Mouse (Mus musculus) hematopoietic multipotent progenitor cell, adult 10-12 weeks (in vitro differentiated cells): ENCODE data around the gene Rhox2a. TPM values are rescaled to one million over a fixed set of nuclear protein-coding genes. Genes with fewer than 3 reads are reported as not detected.

Experiments used
- polyA plus RNA-seq: library from polyadenylated mRNA; stranded (reverse); fragments of >175 nt; gene quantifications from 2 replicates; pipeline ENCODE4 v1.2.3, GENCODE M21; 2012; ENCODE audit warnings: low replicate concordance

The Rhox2a gene
- polyA plus RNA-seq, result not detected in 2 replicates

DNA sequence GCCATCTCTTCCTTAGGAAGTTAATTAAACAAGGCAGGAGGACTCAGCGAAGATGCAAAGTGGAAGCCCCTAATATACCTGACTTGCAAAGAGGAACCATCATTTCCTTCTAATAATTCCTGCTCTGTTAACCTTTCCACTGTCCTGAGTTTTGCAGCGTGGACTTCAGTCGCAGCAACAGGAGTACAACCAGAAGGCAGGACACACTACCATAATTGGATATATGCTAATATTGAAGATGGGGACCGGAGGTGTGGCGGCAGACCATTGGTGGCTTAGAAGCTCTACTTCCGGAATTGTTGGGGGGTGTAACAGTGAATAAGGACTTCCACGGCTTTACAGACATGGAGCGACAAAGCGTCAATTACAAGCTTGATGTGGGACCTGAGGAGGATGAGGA lies at the start of gene Rhox2a:
Gene Rhox2a, plus strand, starts transcription at position 301 of the 400 bp plus-strand sequence.

GRCm38 (mm10) chrX:37210941-37211340 lies 33.8 kb upstream of the Rhox2a start, which contains the start of gene Gm9:
TSS of gene Gm9 (minus strand) at chrX:37211041.

DNA sequence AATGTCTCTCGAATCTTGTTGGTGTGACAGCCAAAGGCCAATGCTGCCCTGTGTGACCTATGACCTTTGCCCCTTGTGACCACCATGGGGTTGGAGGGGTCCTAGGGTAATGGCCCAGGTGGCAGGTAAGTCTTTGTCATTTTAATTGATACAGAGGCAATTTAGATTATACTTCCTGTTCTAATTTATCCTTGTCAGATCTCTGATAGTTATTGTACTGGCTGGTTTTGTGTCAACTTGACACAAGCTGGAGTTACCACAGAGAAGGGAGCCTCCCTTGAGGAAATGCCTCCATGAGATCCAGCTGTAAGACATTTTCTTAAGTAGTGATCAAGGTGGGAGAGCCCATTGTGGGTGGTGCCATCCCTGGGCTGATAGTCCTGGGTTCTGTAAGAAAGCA lies 22.6 kb upstream of the Rhox2a start, which contains the start of gene Rhox1:
Gene Rhox1, minus strand, starts transcription at position 101 of the 400 bp plus-strand sequence.

GRCm38 (mm10) chrX:37249619-37250018 lies 4.8 kb downstream of the Rhox2a start, which contains the start of gene Rhox3a:
TSS of gene Rhox3a (plus strand) at chrX:37249919.

GRCm38 (mm10) chrX:37265038-37265437 lies 20.3 kb downstream of the Rhox2a start, which contains the start of gene Rhox4a:
TSS of gene Rhox4a (plus strand) at chrX:37265338.

Other genes starting within 250 kb of the Rhox2a start
- not detected in 2 replicates for gene Sowahd, start 196.1 kb upstream of the Rhox2a start, polyA plus RNA-seq
- 152 and 474 TPM in 2 replicates for gene Rpl39, start 159.6 kb upstream of the Rhox2a start, polyA plus RNA-seq
- 1.1 and 13.2 TPM in 2 replicates for gene Upf3b, start 134.7 kb upstream of the Rhox2a start, polyA plus RNA-seq
- gene Nkap, start 118.2 kb upstream of the Rhox2a start, polyA plus RNA-seq, result 7.2 and 10.4 TPM in 2 replicates
- gene Akap14, start 76.1 kb upstream of the Rhox2a start, polyA plus RNA-seq, result not detected in 2 replicates
- 13.7 and 245 TPM in 2 replicates for gene Ndufa1, start 53.8 kb upstream of the Rhox2a start, polyA plus RNA-seq
- gene Rnf113a1, start 53.7 kb upstream of the Rhox2a start, polyA plus RNA-seq, result 3.3 and 3.9 TPM in 2 replicates
- gene Gm9, start 33.9 kb upstream of the Rhox2a start, polyA plus RNA-seq, result not detected in 2 replicates
- gene Rhox1, start 22.7 kb upstream of the Rhox2a start, polyA plus RNA-seq, result not detected in 2 replicates
- not detected in 2 replicates for gene Rhox3a, start 4.9 kb downstream of the Rhox2a start, polyA plus RNA-seq
- gene Rhox4a, start 20.4 kb downstream of the Rhox2a start, polyA plus RNA-seq, result not detected in 2 replicates
- not detected in 2 replicates for gene Rhox3a2, start 135.1 kb downstream of the Rhox2a start, polyA plus RNA-seq
- gene Rhox4a2, start 145.9 kb downstream of the Rhox2a start, polyA plus RNA-seq, result not detected in 2 replicates
- gene Rhox2b, start 167.1 kb downstream of the Rhox2a start, polyA plus RNA-seq, result not detected in 2 replicates
- gene Rhox4b, start 187.5 kb downstream of the Rhox2a start, polyA plus RNA-seq, result not detected in 2 replicates
- not detected in 2 replicates for gene Rhox2c, start 208.7 kb downstream of the Rhox2a start, polyA plus RNA-seq
- gene Rhox3c, start 213.6 kb downstream of the Rhox2a start, polyA plus RNA-seq, result not detected in 2 replicates
- gene Rhox4c, start 235.4 kb downstream of the Rhox2a start, polyA plus RNA-seq, result not detected in 2 replicates
- gene Rhox2d, start 248.5 kb downstream of the Rhox2a start, polyA plus RNA-seq, result not detected in 2 replicates